17 mouse cellular contexts compared by ENCODE assay signal in the genomic region with DNA sequence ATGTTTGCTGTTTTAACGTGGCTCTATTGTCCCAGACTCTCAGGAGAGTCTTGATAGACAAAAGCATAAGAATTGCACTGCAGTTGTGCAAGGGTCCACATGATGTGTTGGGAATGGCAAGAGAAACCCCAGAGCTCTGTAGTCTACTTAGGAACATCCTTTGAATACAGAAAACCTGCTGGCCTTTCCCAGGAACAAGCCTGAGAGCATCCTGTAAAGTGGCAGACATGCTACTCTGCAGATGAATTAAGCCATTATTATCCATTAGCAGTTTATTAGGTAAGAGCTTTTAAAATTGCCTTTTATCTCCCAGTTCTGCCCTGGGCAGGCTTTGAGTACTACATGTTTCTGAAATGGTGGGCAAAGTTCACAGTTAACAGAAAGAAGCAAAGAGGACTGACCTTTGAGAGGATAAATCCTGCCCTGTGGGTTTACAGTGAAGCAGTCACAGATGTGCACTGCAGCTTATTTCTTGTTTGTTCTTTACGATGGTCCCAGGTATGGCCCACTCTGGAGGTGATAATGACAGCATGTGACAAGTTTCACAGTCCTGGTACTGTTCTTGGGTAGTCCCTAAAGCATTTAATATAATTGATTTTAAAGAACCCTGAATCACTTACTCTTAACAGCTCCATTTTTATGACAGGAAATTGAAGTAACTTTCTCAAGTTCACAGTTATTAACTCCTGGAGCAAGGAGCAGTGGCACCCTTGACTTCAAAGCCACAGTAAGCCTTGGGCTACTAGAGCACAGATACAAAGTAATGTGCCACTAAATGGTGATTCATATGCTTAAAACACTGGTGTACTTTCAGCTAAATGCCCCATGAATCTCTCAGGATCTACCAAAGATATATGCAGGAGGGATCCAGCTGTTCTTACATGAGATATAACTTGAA.
DNase-seq lines count a peak whose midpoint lies in the region; ATAC-seq and TF ChIP-seq lines count a peak whose summit lies in the region.
"Had no signal": no experiment of that assay in that cellular context is flagged by ENCODE, and none has a peak within 500 bp of the region (broad histone marks: within the 10 kb centered on the region; RNA-seq: fewer than 3 reads in every experiment).

No protein-coding gene starts in this region.

- no peaks in the 10 kb centered on the region for H3K36me3 ChIP-seq in neural tube, embryonic 13.5 days
- H3K36me3 ChIP-seq in neural tube, embryonic 15.5 days, result no peaks in the 10 kb centered on the region
- no peaks in the 10 kb centered on the region for H3K36me3 ChIP-seq in intestine, embryonic 14.5 days (ENCODE audit: control insufficient read depth, insufficient read depth, low read length)
- H3K36me3 ChIP-seq in liver, postnatal 0 days (replicated peaks; ENCODE audit: insufficient read depth, low read length), result no peaks in the 10 kb centered on the region
- H3K36me3 ChIP-seq: neural tube, embryonic 12.5 days had no signal

- no peak for TF ChIP-seq CTCF in liver, postnatal 0 days (IDR thresholded peaks at IDR 0.05; ENCODE audit: low read depth)

- no peak overlapping the region for H3K27ac ChIP-seq in neural tube, embryonic 13.5 days (replicated peaks)
- no peak overlapping the region for H3K27ac ChIP-seq in neural tube, embryonic 15.5 days (replicated peaks)
- H3K27ac ChIP-seq in intestine, embryonic 14.5 days (ENCODE audit: low read depth), result no peak overlapping the region
- H3K27ac ChIP-seq in liver, postnatal 0 days (ENCODE audit: low read depth), result no peak overlapping the region
- H3K27ac ChIP-seq: forebrain, embryonic 13.5 days; kidney, postnatal 0 days; neural tube, embryonic 12.5 days had no signal

- H3K4me3 ChIP-seq in neural tube, embryonic 13.5 days, result no peak overlapping the region
- H3K4me3 ChIP-seq in neural tube, embryonic 15.5 days (replicated peaks), result no peak overlapping the region
- no peak overlapping the region for H3K4me3 ChIP-seq in intestine, embryonic 14.5 days (ENCODE audit: low read depth, low read length)
- no peak overlapping the region for H3K4me3 ChIP-seq in liver, postnatal 0 days (ENCODE audit: low read depth, low read length)
- H3K4me3 ChIP-seq: forebrain, embryonic 13.5 days; neural tube, embryonic 12.5 days had no signal

- no peak for TF ChIP-seq EP300 in liver, postnatal 0 days (IDR thresholded peaks at IDR 0.05; ENCODE audit: low read depth)

- peak; percentile 0 for DNase-seq in kidney, postnatal 36 days
- DNase-seq in kidney, adult 18-20 months, result no peak
- no peak for DNase-seq in intestine, embryonic 14.5 days (ENCODE audit: low spot score)
- no peak for DNase-seq in liver, postnatal 0 days
- DNase-seq in frontal cortex, postnatal 10 days (ENCODE audit: low spot score in 2 of 2), result no peak
- no peak for DNase-seq in layer of hippocampus, postnatal 36 days
- DNase-seq: B cell, adult 2 months; cerebellum, adult 2 months; left cerebral cortex, postnatal 4 days; lung, adult 18-20 months; lung, postnatal 14 days; thymus, postnatal 25 days had no signal

- WGBS in neural tube, embryonic 13.5 days, result 69% methylated on average over 2 of the region's 2 CpGs
- WGBS in neural tube, embryonic 15.5 days, result 61% methylated on average over 2 of the region's 2 CpGs
- 39% methylated on average over 2 of the region's 2 CpGs for WGBS in intestine, embryonic 14.5 days
- WGBS in liver, postnatal 0 days (ENCODE audit: insufficient replicate concordance), result 39% methylated on average over 2 of the region's 2 CpGs

- no peaks in the 10 kb centered on the region for H3K4me1 ChIP-seq in neural tube, embryonic 13.5 days (replicated peaks)
- no peaks in the 10 kb centered on the region for H3K4me1 ChIP-seq in neural tube, embryonic 15.5 days
- no peaks in the 10 kb centered on the region for H3K4me1 ChIP-seq in intestine, embryonic 14.5 days (replicated peaks; ENCODE audit: control insufficient read depth, insufficient read depth, low read length)
- no peaks in the 10 kb centered on the region for H3K4me1 ChIP-seq in liver, postnatal 0 days (ENCODE audit: insufficient read depth)
- H3K4me1 ChIP-seq: forebrain, embryonic 13.5 days; neural tube, embryonic 12.5 days had no signal

- no peaks in the 10 kb centered on the region for H3K9me3 ChIP-seq in neural tube, embryonic 13.5 days
- H3K9me3 ChIP-seq in neural tube, embryonic 15.5 days (replicated peaks), result no peaks in the 10 kb centered on the region
- no peaks in the 10 kb centered on the region for H3K9me3 ChIP-seq in intestine, embryonic 14.5 days (ENCODE audit: control insufficient read depth, low read length)
- H3K9me3 ChIP-seq in liver, postnatal 0 days (ENCODE audit: low read length), result no peaks in the 10 kb centered on the region
- H3K9me3 ChIP-seq: forebrain, embryonic 13.5 days; neural tube, embryonic 12.5 days had no signal

- H3K27me3 ChIP-seq in neural tube, embryonic 13.5 days, result no peaks in the 10 kb centered on the region
- H3K27me3 ChIP-seq in neural tube, embryonic 15.5 days (replicated peaks), result no peaks in the 10 kb centered on the region
- no peaks in the 10 kb centered on the region for H3K27me3 ChIP-seq in intestine, embryonic 14.5 days (replicated peaks; ENCODE audit: control insufficient read depth, insufficient read depth, low read length)
- no peaks in the 10 kb centered on the region for H3K27me3 ChIP-seq in liver, postnatal 0 days (ENCODE audit: insufficient read depth, low read length)
- H3K27me3 ChIP-seq: forebrain, embryonic 13.5 days; neural tube, embryonic 12.5 days had no signal

- no peak overlapping the region for H3K9ac ChIP-seq in neural tube, embryonic 13.5 days
- no peak overlapping the region for H3K9ac ChIP-seq in neural tube, embryonic 15.5 days (replicated peaks)
- H3K9ac ChIP-seq in intestine, embryonic 14.5 days (ENCODE audit: low read length), result no peak overlapping the region
- H3K9ac ChIP-seq in liver, postnatal 0 days (replicated peaks), result no peak overlapping the region
- H3K9ac ChIP-seq: forebrain, embryonic 13.5 days; neural tube, embryonic 12.5 days had no signal

- ATAC-seq in neural tube, embryonic 13.5 days (ENCODE audit: low read depth), result 0 out of 2 replicates have a peak, but pooled peaks have one; percentile 11
- ATAC-seq in neural tube, embryonic 15.5 days (ENCODE audit: low FRiP score), result no peak
- peak; percentile 89 for ATAC-seq in intestine, embryonic 14.5 days (replicated peaks; ENCODE audit: low FRiP score, low TSS enrichment, low read depth)
- peak; percentile 59 for ATAC-seq in liver, postnatal 0 days
- ATAC-seq: forebrain, embryonic 13.5 days had no signal

- H3K4me2 ChIP-seq in neural tube, embryonic 13.5 days, result no peak overlapping the region
- no peak overlapping the region for H3K4me2 ChIP-seq in neural tube, embryonic 15.5 days
- no peak overlapping the region for H3K4me2 ChIP-seq in intestine, embryonic 14.5 days (ENCODE audit: low read length)
- no peak overlapping the region for H3K4me2 ChIP-seq in liver, postnatal 0 days (ENCODE audit: low read depth, low read length)
- H3K4me2 ChIP-seq: forebrain, embryonic 13.5 days; neural tube, embryonic 12.5 days had no signal

Comparison
In these comparisons a context has a peak if more than half of its experiments do, and no peak if none do; other contexts are left out.
1. DNase-seq: peak in kidney, postnatal 36 days (2 of 2); none in kidney, adult 18-20 months (single experiment), intestine, embryonic 14.5 days (single experiment), liver, postnatal 0 days (single experiment), frontal cortex, postnatal 10 days (0 of 2) and layer of hippocampus, postnatal 36 days (0 of 2).